Mouse (Mus musculus): ENCODE measurements at regions not wholly inside any gene's neighbourhood (a gene's known extent, or its start where the extent isn't known, plus 50 kb on each side); places are given as distances from the start of the nearest gene placed in this dataset.
"Not testable (repeated sequence)": the region's sequence is repeated elsewhere in the genome, so short reads cannot be mapped to it uniquely, and the experiment has no call there.

GRCm38 (mm10) chr4:8462414-8462813 lies 223.6 kb upstream of the Car8 start:
- DNase-seq: not testable (repeated sequence)

GRCm38 (mm10) chr4:8454346-8454745 lies 215.5 kb upstream of the Car8 start:
- no peak for DNase-seq

GRCm38 (mm10) chr4:8432393-8432792 lies 193.6 kb upstream of the Car8 start:
- peak; percentile 33 for DNase-seq

- no peak for DNase-seq
Observed at GRCm38 (mm10) chr4:8431032-8431332, 192.1 kb upstream of the Car8 start.

- no peak for DNase-seq
Observed at GRCm38 (mm10) chr4:8430269-8431031, 191.6 kb upstream of the Car8 start.

GRCm38 (mm10) chr4:8429771-8430170 lies 190.9 kb upstream of the Car8 start:
- no peak for DNase-seq

- DNase-seq: no peak
Observed at GRCm38 (mm10) chr4:8428629-8429523, 190.0 kb upstream of the Car8 start.

- no peak for DNase-seq
Observed at GRCm38 (mm10) chr4:8427812-8428211, 189.0 kb upstream of the Car8 start.

- DNase-seq: no peak
Observed at GRCm38 (mm10) chr4:8423392-8424045, 184.7 kb upstream of the Car8 start.

- no peak for DNase-seq
Observed at GRCm38 (mm10) chr4:8421285-8421684, 182.4 kb upstream of the Car8 start.

GRCm38 (mm10) chr4:8418374-8419031 lies 179.7 kb upstream of the Car8 start:
- DNase-seq: peak; percentile 25

- DNase-seq: no peak
Observed at GRCm38 (mm10) chr4:8417821-8418220, 179.0 kb upstream of the Car8 start.

- DNase-seq: no peak
Observed at GRCm38 (mm10) chr4:8413307-8413706, 174.5 kb upstream of the Car8 start.

GRCm38 (mm10) chr4:8400069-8400468 lies 161.2 kb upstream of the Car8 start:
- DNase-seq: no peak

- no peak for DNase-seq
Observed at GRCm38 (mm10) chr4:8399430-8399829, 160.6 kb upstream of the Car8 start.

GRCm38 (mm10) chr4:8398969-8399368 lies 160.1 kb upstream of the Car8 start:
- DNase-seq: no peak

GRCm38 (mm10) chr4:8383162-8383561 lies 144.3 kb upstream of the Car8 start:
- no peak for DNase-seq

GRCm38 (mm10) chr4:8382125-8382417 lies 143.2 kb upstream of the Car8 start:
- DNase-seq: no peak

GRCm38 (mm10) chr4:8381408-8382124 lies 142.7 kb upstream of the Car8 start:
- no peak for DNase-seq

- DNase-seq: peak; percentile 57
Observed at GRCm38 (mm10) chr4:8380711-8381338, 142.0 kb upstream of the Car8 start.

GRCm38 (mm10) chr4:8374737-8375489 lies 136.1 kb upstream of the Car8 start:
- DNase-seq: no peak

Data from thymus, postnatal 14 days (tissue).